8 mouse cellular contexts compared by ENCODE assay signal in the genomic region with DNA sequence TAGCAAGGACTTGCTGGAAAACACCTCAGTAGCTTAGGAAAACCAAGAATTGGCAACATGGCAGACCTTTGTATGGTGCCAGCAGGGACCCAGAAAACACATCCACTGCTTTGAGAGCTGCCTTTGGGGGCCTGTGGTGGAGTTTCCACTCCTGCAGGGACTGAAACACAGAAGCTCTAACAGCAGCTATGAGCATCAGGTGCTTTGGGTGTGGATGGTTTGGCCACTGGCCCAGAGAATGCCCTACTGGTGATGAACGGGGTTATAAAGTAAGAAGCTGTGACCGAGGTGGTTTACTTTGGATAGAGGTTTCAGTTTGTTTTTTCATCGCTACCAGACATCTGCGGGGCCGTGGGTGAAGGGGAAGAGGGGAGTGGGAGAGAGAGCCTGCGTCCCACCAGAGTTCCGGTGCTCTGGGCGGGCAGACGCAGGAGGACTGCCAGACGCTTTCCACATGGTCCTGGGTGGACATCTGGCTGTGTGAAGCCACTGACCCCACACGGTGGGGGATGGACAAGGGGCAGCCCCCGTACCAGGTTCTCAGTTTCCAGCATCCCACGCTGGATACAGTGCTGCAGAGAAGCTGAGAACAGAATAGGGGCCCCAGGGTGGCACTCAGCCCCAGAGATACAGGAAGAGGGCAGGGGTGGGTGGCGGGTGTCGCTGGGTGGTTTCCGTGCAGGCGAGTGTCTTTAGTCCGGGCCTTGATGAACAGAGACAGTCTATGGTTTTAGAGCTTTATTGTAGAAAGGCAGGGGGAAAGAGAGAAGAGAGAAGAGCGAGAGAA.
DNase-seq lines count a peak whose midpoint lies in the region; ATAC-seq and TF ChIP-seq lines count a peak whose summit lies in the region.

No protein-coding gene starts in this region.

- H3K9me3 ChIP-seq in heart, embryonic 15.5 days (replicated peaks): no peaks in the 10 kb centered on the region

- H3K27me3 ChIP-seq in heart, embryonic 15.5 days: no peaks in the 10 kb centered on the region

- ATAC-seq in heart, embryonic 15.5 days (replicated peaks; ENCODE audit: insufficient number of reproducible peaks, insufficient read depth, low FRiP score, low read depth): no peak

- H3K27ac ChIP-seq in heart, embryonic 15.5 days: no peak overlapping the region
- no peak overlapping the region for H3K27ac ChIP-seq in left cerebral cortex, adult 2 months

- peak overlapping the region; percentile 25 for H3K4me2 ChIP-seq in heart, embryonic 15.5 days

- H3K4me1 ChIP-seq in heart, embryonic 15.5 days (replicated peaks): peaks cover 12% of the 10 kb centered on the region

- H3K36me3 ChIP-seq in heart, embryonic 15.5 days: no peaks in the 10 kb centered on the region

- WGBS in heart, embryonic 15.5 days: 43% methylated on average over 19 of the region's 19 CpGs

- intact Hi-C loops in left cerebral cortex, adult 2 months (cut with DNase I): no loop called here

- H3K4me3 ChIP-seq in heart, embryonic 15.5 days: no peak overlapping the region
- H3K4me3 ChIP-seq in left cerebral cortex, adult 2 months: no peak overlapping the region

- TF ChIP-seq CTCF in left cerebral cortex, adult 2 months (IDR thresholded peaks at IDR 0.05): no peak

- H3K9ac ChIP-seq in heart, embryonic 15.5 days: no peak overlapping the region

- DNase-seq in heart, adult 9 months (ENCODE audit: low spot score in 2 of 2): no peak
- DNase-seq in B cell, adult 2 months: peak; percentile 61 to 64
- DNase-seq in fibroblast of lung, adult 2 months (ENCODE audit: low read depth): peak; percentile 12
- peak; percentile 24 to 64 for DNase-seq in spleen, postnatal 10 days (ENCODE audit: low spot score in 2 of 2)
- DNase-seq in layer of hippocampus, postnatal 25 days (ENCODE audit: extremely low spot score in 1 of 2, low spot score in 1 of 2): no peak
- no peak for DNase-seq in left cerebral cortex, adult 2 months (ENCODE audit: extremely low spot score in 1 of 2, low spot score in 2 of 2)
- DNase-seq in kidney, postnatal 25 days: no peak

Comparison
In these comparisons a context has a peak if more than half of its experiments do, and no peak if none do; other contexts are left out.
1. DNase-seq: peak in B cell, adult 2 months (2 of 2), fibroblast of lung, adult 2 months (single experiment) and spleen, postnatal 10 days (2 of 2); none in heart, adult 9 months (0 of 2), layer of hippocampus, postnatal 25 days (0 of 2), left cerebral cortex, adult 2 months (0 of 2) and kidney, postnatal 25 days (0 of 2).